In the genomic region with DNA sequence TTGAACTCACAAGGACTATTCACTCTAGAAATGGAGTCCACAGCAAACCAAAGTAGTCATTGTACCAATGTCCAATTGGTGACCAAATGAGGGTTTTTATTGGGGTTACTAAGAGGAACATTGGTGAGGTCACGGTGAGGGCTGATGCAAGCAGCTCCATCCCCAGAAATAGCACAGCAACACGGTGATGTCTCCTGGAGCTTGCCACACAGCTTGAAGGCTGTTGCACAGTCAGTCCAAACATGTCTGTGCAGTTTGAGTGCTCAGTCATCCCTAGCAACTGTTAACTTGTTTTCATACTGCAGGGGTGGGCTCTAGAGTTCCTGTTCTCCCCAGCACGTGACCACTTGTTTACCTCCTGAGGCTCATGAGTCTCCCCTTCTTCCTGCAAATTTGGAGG, we compare ENCODE assay signal across 24 mouse cellular contexts. TPM values are rescaled to one million over a fixed set of nuclear protein-coding genes. Genes with fewer than 3 reads are reported as not detected.
DNase-seq lines count a peak whose midpoint lies in the region; ATAC-seq and TF ChIP-seq lines count a peak whose summit lies in the region.
"Had no signal": no experiment of that assay in that cellular context is flagged by ENCODE, and none has a peak within 500 bp of the region (broad histone marks: within the 10 kb centered on the region; RNA-seq: fewer than 3 reads in every experiment).

No protein-coding gene starts in this region.

- no peak overlapping the region for H3K4me2 ChIP-seq in forebrain, postnatal 0 days (ENCODE audit: low read depth)
- H3K4me2 ChIP-seq: embryonic facial prominence, embryonic 12.5 days; forebrain, embryonic 13.5 days; forebrain, embryonic 15.5 days had no signal

- no peak overlapping the region for H3K9ac ChIP-seq in forebrain, postnatal 0 days
- H3K9ac ChIP-seq: embryonic facial prominence, embryonic 12.5 days; forebrain, embryonic 13.5 days; forebrain, embryonic 15.5 days had no signal

- ATAC-seq in megakaryocyte, adult 5-6 weeks (ENCODE audit: poor library complexity, severe bottlenecking): no peak
- peak; percentile 65 for ATAC-seq in granulocyte monocyte progenitor cell, adult 5-6 weeks (replicated peaks; ENCODE audit: poor library complexity, severe bottlenecking)
- no peak for ATAC-seq in forebrain, postnatal 0 days
- ATAC-seq: activated CD4-positive, CD25-positive, alpha-beta regulatory T cell, adult 4 months; CD4-positive, CD25-positive, alpha-beta regulatory T cell, adult 4 months; forebrain, embryonic 13.5 days; forebrain, embryonic 15.5 days; Patski had no signal

- peak; percentile 45 for DNase-seq in 416B (ENCODE audit: low read depth)
- DNase-seq in forebrain, postnatal 0 days: no peak
- no peak for DNase-seq in testis, postnatal 10 days (ENCODE audit: low spot score)
- DNase-seq: adrenal gland, adult 8-10 months; adrenal gland, postnatal 14 days; adrenal gland, postnatal 36 days; B cell, adult 2 months; cerebellum, adult 11-12 months; cerebellum, adult 2 months; cerebellum, adult 9-10 months; cerebellum, postnatal 10 days; cerebellum, postnatal 25 days had no signal

- H3K27ac ChIP-seq in forebrain, postnatal 0 days (ENCODE audit: low read depth, low read length): no peak overlapping the region
- H3K27ac ChIP-seq: embryonic facial prominence, embryonic 10.5 days; embryonic facial prominence, embryonic 12.5 days; forebrain, embryonic 13.5 days; forebrain, embryonic 15.5 days had no signal

- H3K4me3 ChIP-seq in megakaryocyte, embryonic 14.5 days (replicated peaks): peak overlapping the region; percentile 21
- H3K4me3 ChIP-seq in forebrain, postnatal 0 days (ENCODE audit: low read depth, low read length): no peak overlapping the region
- H3K4me3 ChIP-seq: embryonic facial prominence, embryonic 10.5 days; embryonic facial prominence, embryonic 12.5 days; forebrain, embryonic 13.5 days; forebrain, embryonic 15.5 days had no signal

- peaks cover 7% of the 10 kb centered on the region for H3K4me1 ChIP-seq in megakaryocyte, embryonic 14.5 days
- H3K4me1 ChIP-seq in forebrain, postnatal 0 days (ENCODE audit: insufficient read depth): no peaks in the 10 kb centered on the region
- H3K4me1 ChIP-seq: embryonic facial prominence, embryonic 10.5 days; embryonic facial prominence, embryonic 12.5 days; forebrain, embryonic 13.5 days; forebrain, embryonic 15.5 days had no signal

- WGBS in forebrain, postnatal 0 days: 90% methylated on average over 3 of the region's 3 CpGs

- TF ChIP-seq CTCF in forebrain, postnatal 0 days (IDR thresholded peaks at IDR 0.05; ENCODE audit: low read depth): no peak

- H3K36me3 ChIP-seq in megakaryocyte, embryonic 14.5 days (replicated peaks; ENCODE audit: low read length): peaks cover 97% of the 10 kb centered on the region
- H3K36me3 ChIP-seq in forebrain, postnatal 0 days (ENCODE audit: insufficient read depth): peaks cover 46% of the 10 kb centered on the region

- no peaks in the 10 kb centered on the region for H3K9me3 ChIP-seq in megakaryocyte, embryonic 14.5 days
- no peaks in the 10 kb centered on the region for H3K9me3 ChIP-seq in forebrain, postnatal 0 days (ENCODE audit: low read length)
- H3K9me3 ChIP-seq: embryonic facial prominence, embryonic 10.5 days; embryonic facial prominence, embryonic 12.5 days; forebrain, embryonic 13.5 days; forebrain, embryonic 15.5 days; G1E had no signal

- no peaks in the 10 kb centered on the region for H3K27me3 ChIP-seq in megakaryocyte, embryonic 14.5 days (replicated peaks)
- H3K27me3 ChIP-seq in forebrain, postnatal 0 days (ENCODE audit: insufficient read depth, low read length): no peaks in the 10 kb centered on the region
- H3K27me3 ChIP-seq: CH12.LX; embryonic facial prominence, embryonic 12.5 days; forebrain, embryonic 13.5 days; forebrain, embryonic 15.5 days; Patski had no signal

RNA-seq across cellular contexts. Expression of a gene that starts 11.9 kb away (rescaled TPM):
- 3.2 and 3.7 TPM in 2 replicates for polyA plus RNA-seq in megakaryocyte, embryonic 14.5 days (2012; ENCODE audit: insufficient read depth, low replicate concordance)
- 8.4 and 11.6 TPM in 2 replicates for total RNA-seq in megakaryocyte, adult 5-6 weeks (2015)
- total RNA-seq in megakaryocyte, adult 5-6 weeks (2017): 6.0 and 6.4 TPM in 2 replicates
- 21.6 and 33.1 TPM in 2 replicates for total RNA-seq in granulocyte monocyte progenitor cell, adult 5-6 weeks (2014; fragmentation: Nextera tagmentation)
- total RNA-seq in granulocyte monocyte progenitor cell, adult 5-6 weeks (2017): 17.5 and 18.7 TPM in 2 replicates
- 9.5 and 12.8 TPM in 2 replicates for total RNA-seq in forebrain, postnatal 0 days (2014; rRNA removed)
- polyA plus RNA-seq in forebrain, postnatal 0 days (2015; fragmentation: Nextera tagmentation; extraction: Ambion mirVana): 1.4 and 2.1 TPM in 2 replicates

RNA-seq across cellular contexts. Expression of a gene that starts 12.1 kb away (rescaled TPM):
- 2.5 TPM in 1 of 2 replicates, not detected in the other for polyA plus RNA-seq in megakaryocyte, embryonic 14.5 days (2012; ENCODE audit: insufficient read depth, low replicate concordance)
- 44.9 and 45.4 TPM in 2 replicates for total RNA-seq in megakaryocyte, adult 5-6 weeks (2015)
- total RNA-seq in megakaryocyte, adult 5-6 weeks (2017): 26.7 and 30.2 TPM in 2 replicates
- total RNA-seq in granulocyte monocyte progenitor cell, adult 5-6 weeks (2014; fragmentation: Nextera tagmentation): 20.7 and 32.7 TPM in 2 replicates
- 15.8 and 16.3 TPM in 2 replicates for total RNA-seq in granulocyte monocyte progenitor cell, adult 5-6 weeks (2017)
- total RNA-seq in forebrain, postnatal 0 days (2014; rRNA removed): 8.7 and 12.3 TPM in 2 replicates
- 10.0 and 10.1 TPM in 2 replicates for polyA plus RNA-seq in forebrain, postnatal 0 days (2015; fragmentation: Nextera tagmentation; extraction: Ambion mirVana)
